Mouse (Mus musculus) liver, embryonic 14.5 days (tissue): Measurements from ENCODE around the gene Elmo1. TPM values are rescaled to one million over a fixed set of nuclear protein-coding genes. Genes with fewer than 3 reads are reported as not detected.

Source experiments
- ATAC-seq: fragments of 200-750 bp; cut with Nextera tagmentation; 2 replicates; pipeline ENCODE4 v1.8.0; 2017; ENCODE audit warnings: moderate number of reproducible peaks, mild to moderate bottlenecking, moderate library complexity; ENCODE audit not compliant: insufficient read depth
- DNase-seq, 3 experiments: peaks; one replicate each; pipeline ENCODE4 v3.0.0-alpha.2; 2012 to 2013; ENCODE audit warnings: low read depth in 3 of 3, low spot score in 3 of 3
- H3K27ac ChIP-seq: fragments of 300-500 bp; sonication (generic); 2 replicates; pipeline ENCODE4 v1.5.1; 2014; ENCODE audit warnings: moderate library complexity, mild to moderate bottlenecking, control low read depth, inconsistent platforms
- H3K27me3 ChIP-seq: fragments of 300-500 bp; sonication (generic); 2 replicates; pipeline ENCODE4 v1.6.1; 2014; ENCODE audit warnings: mild to moderate bottlenecking, low read length, moderate library complexity; ENCODE audit not compliant: control insufficient read depth, insufficient read depth
- H3K36me3 ChIP-seq: fragments of 300-500 bp; sonication (generic); replicated peaks from 2 replicates; pipeline ENCODE4 v1.6.1; 2014; ENCODE audit warnings: low read depth; ENCODE audit not compliant: control insufficient read depth, insufficient read depth
- H3K4me1 ChIP-seq, 2 experiments: fragments of 200-500 bp in 1 of 2; fragments of 300-500 bp in 1 of 2; sonication (generic) in 1 of 2; replicated peaks; 2 replicates each; pipeline ENCODE4 v1.6.1; 2012 to 2014; ENCODE audit warnings: antibody characterized with exemption in 1 of 2, inconsistent platforms in 1 of 2, low read length in 1 of 2; ENCODE audit not compliant: control insufficient read depth in 2 of 2, insufficient read depth in 2 of 2
- H3K4me2 ChIP-seq: fragments of 300-500 bp; sonication (generic); 2 replicates; pipeline ENCODE4 v1.6.1; 2014; ENCODE audit warnings: low read depth, mild to moderate bottlenecking, control low read depth, moderate library complexity
- H3K4me3 ChIP-seq, 2 experiments: fragments of 200-500 bp in 1 of 2; fragments of 300-500 bp in 1 of 2; sonication (generic) in 1 of 2; 2 replicates each; pipeline ENCODE4 v1.5.1; 2012 to 2014; ENCODE audit warnings: low read depth in 2 of 2, low read length in 2 of 2, mild to moderate bottlenecking in 2 of 2, control low read depth in 1 of 2, inconsistent platforms in 1 of 2, moderate library complexity in 1 of 2; ENCODE audit not compliant: insufficient read depth in 1 of 2
- H3K9ac ChIP-seq: fragments of 300-500 bp; sonication (generic); replicated peaks from 2 replicates; pipeline ENCODE4 v1.6.1; 2014; ENCODE audit warnings: mild to moderate bottlenecking, control low read depth, moderate library complexity
- H3K9me3 ChIP-seq: fragments of 300-500 bp; sonication (generic); 2 replicates; pipeline ENCODE4 v1.6.1; 2016; ENCODE audit warnings: low read length, mixed read lengths; ENCODE audit not compliant: control insufficient read depth
- CTCF ChIP-seq: IDR thresholded peaks from 2 replicates; pipeline ENCODE4 v1.5.1; 2016; ENCODE audit warnings: antibody characterized with exemption, low read depth, control low read depth
- EP300 ChIP-seq: IDR thresholded peaks from 2 replicates; pipeline ENCODE4 v1.6.1; 2016; ENCODE audit warnings: antibody characterized with exemption, low read depth
- WGBS: fragments of 180-500 bp; shearing (Covaris S2); extraction: QIAGEN DNeasy Blood & Tissue Kit; methylation state at CpG from one replicate; pipeline ENCODE4 v1.1.7; 2014; ENCODE audit not compliant: insufficient replicate concordance; 5-methylcytosine and 5-hydroxymethylcytosine counted together
- polyA plus RNA-seq, 2 experiments: library from polyadenylated mRNA; depleted of rRNA in 1 of 2; stranded (reverse) in 1 of 2; unstranded in 1 of 2; fragments of >200 nt; fragmentation: Nextera tagmentation in 1 of 2; extraction: Ambion mirVana in 1 of 2; gene quantifications; 2 replicates each; pipeline versions ENCODE4 v1.2.1 to v1.2.3; 2012 to 2014

Gene Elmo1
- polyA plus RNA-seq, 2 experiments = 3.0 to 3.9 TPM

DNA sequence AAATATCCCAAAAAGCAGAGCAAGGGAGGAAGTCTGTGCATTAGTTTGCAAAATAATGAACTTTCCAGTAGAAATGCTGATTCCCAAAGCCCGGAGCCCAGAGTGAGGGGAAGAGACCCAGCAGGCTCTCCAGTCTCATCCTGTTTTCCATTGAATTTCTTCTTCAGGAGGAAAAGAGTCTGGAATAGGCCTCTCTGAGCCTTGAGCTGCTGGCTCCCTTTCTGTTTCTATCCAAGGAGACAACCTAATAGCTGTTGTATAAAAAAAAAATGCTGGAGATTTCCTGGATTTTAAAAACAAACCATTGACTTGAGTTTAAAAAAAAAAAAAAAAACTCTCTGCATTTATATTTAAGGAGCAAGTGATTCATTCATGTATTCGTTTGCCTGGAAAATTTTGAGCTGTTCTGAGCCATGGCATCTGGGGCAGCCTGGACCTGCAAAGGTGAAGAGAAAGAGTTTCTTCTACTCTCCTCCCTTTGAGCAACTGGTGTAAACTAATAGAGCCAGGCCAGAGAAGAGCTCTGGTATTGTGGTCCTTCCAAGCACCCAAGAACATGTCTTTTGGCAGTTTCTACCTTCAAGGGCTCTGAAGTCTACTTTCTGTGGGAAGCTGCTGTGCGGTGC, 84.4 kb downstream of the Elmo1 start:
- Histone ChIP-seq H3K27ac (no peak overlapping the region), H3K4me2 (no peak overlapping the region), H3K4me3 (no peak overlapping the region), H3K9ac (no peak overlapping the region), H3K4me1 (peaks cover 0 to 14% of the 10 kb centered on the region in 2 experiments; a peak in 2 of 4 replicates), H3K9me3 (no peaks in the 10 kb centered on the region), H3K36me3 (no peaks in the 10 kb centered on the region), H3K27me3 (no peaks in the 10 kb centered on the region; the same call in 1 of the 2 replicates)
- TF ChIP-seq EP300 (no peak), CTCF (no peak)
- WGBS = 46% methylated on average over 3 of the region's 3 CpGs
- DNase-seq (no peak), ATAC-seq (no peak)

GRCm38 (mm10) chr13:20180738-20181137, 90.3 kb downstream of the Elmo1 start:
- no peak overlapping the region for H3K9ac ChIP-seq
- peaks cover 5% of the 10 kb centered on the region for H3K27me3 ChIP-seq
- H3K4me1 ChIP-seq = peaks cover 12 to 29% of the 10 kb centered on the region in 2 experiments
- H3K9me3 ChIP-seq = no peaks in the 10 kb centered on the region
- no peak overlapping the region for H3K27ac ChIP-seq
- H3K4me2 ChIP-seq = no peak overlapping the region
- H3K36me3 ChIP-seq = no peaks in the 10 kb centered on the region
- DNase-seq (no peak), ATAC-seq (no peak)
- H3K4me3 ChIP-seq = no peak overlapping the region
- 30% methylated on average over 5 of the region's 5 CpGs for WGBS
- TF ChIP-seq EP300 (no peak), CTCF (no peak)

DNA sequence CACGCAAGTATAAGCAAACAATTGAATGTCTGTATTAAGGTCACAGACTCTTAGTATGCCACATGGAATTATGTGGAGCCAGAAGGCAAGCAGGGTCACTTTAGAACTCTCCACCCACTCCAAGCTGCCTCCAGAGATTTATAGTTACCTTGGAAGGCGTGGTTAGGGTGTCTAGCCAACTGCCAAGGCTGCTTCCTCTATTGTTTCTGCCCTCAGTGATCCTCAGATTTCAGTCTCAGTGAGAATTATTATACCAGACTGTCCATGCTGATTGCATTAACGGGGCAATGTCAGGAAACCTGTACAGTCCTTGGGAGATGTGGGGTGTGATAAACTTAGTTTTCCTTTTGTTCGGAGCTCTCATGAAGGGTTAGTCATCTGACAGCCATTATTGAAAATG, 90.9 kb downstream of the Elmo1 start:
- WGBS = 25% methylated on average over 4 of the region's 4 CpGs
- ATAC-seq (no peak), DNase-seq (no peak)
- Histone ChIP-seq H3K4me1 (peaks cover 12 to 29% of the 10 kb centered on the region in 2 experiments), H3K4me2 (no peak overlapping the region), H3K9ac (no peak overlapping the region), H3K27ac (no peak overlapping the region), H3K27me3 (peaks cover 5% of the 10 kb centered on the region), H3K9me3 (no peaks in the 10 kb centered on the region), H3K36me3 (no peaks in the 10 kb centered on the region), H3K4me3 (no peak overlapping the region)
- TF ChIP-seq EP300 = no peak
- no peak for TF ChIP-seq CTCF

DNA sequence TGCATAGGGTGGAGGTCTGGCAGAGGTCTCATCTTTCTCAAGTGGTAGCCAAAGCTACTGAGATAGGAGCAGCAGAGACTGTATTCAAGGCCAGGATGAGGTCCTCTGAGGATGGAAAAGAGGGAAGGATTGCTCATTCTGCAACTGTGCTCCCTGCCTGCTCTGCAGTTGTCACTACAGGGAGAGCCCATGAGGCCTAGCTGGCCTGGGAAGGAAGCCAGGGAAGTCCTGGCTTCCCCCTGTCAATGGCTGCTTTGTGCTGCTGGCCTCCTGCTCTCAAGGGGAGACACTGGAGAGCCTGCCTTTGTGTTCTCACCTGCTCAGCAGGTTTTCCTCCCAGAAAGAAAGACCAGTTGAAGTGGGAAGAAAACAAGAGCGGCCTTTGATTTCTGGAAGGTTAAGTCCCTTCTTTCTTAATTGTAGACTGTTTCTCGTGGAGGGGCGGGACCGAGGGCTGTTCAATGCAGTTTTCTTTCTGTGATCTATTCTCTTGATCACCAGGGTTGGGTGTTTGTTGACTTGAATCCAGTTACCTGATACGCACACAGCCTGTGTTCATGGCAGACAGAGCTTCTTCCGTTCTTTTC, 91.9 kb downstream of the Elmo1 start:
- TF ChIP-seq EP300 = no peak
- TF ChIP-seq CTCF = no peak
- H3K9ac ChIP-seq = no peak overlapping the region
- H3K36me3 ChIP-seq = no peaks in the 10 kb centered on the region
- H3K4me1 ChIP-seq = peaks cover 12 to 29% of the 10 kb centered on the region in 2 experiments
- H3K4me3 ChIP-seq = no peak overlapping the region
- no peak overlapping the region for H3K27ac ChIP-seq
- DNase-seq (no peak), ATAC-seq (no peak)
- WGBS = 72% methylated on average over 6 of the region's 6 CpGs
- no peaks in the 10 kb centered on the region for H3K9me3 ChIP-seq
- H3K4me2 ChIP-seq = no peak overlapping the region
- H3K27me3 ChIP-seq = peaks cover 5% of the 10 kb centered on the region

DNA sequence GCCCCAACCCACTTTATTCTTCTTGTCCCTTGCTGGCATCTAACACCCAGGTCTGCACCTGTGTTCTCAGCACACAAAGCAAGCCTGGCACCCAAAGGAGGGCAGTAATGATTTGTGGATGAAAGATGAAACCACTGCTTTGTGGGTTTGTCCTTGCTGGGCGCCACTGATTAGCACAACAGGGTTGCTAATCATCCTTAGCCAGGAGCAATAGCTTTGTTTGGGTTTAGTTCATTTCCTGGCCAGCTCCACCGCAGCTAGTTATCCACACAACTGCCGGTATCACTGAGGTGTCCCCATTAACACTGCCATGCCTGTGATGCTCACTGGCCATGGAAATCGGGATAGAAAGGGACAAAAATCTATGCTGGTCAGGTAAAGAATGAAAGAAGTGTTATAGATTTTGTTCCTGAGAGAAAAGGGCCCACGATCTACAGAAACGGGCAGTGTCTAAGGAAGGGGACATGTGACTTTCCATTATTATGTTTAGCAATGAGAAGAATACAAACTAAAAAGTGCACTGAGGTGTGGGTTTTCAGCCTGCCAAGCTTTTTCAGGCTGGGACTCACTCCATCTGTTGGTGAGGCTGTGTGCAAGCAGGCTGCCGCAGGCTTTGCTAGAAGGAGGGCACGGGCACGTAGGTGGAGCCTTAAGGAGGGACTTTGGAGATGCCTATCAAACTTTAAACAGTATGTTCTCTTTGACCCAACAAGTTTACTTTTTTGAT, 93.3 kb downstream of the Elmo1 start:
- H3K27ac ChIP-seq = no peak overlapping the region
- peak; percentile 65 for TF ChIP-seq EP300
- TF ChIP-seq CTCF = peak; percentile 51
- no peak overlapping the region for H3K9ac ChIP-seq
- peak; percentile 51 for ATAC-seq
- H3K4me1 ChIP-seq = peaks cover 12 to 41% of the 10 kb centered on the region in 2 experiments
- WGBS = 6% methylated on average over 9 of the region's 9 CpGs
- H3K27me3 ChIP-seq = peaks cover 5% of the 10 kb centered on the region
- H3K4me2 ChIP-seq = peak overlapping the region; percentile 50
- DNase-seq = peak in 1 of 3 experiments; percentile 42
- no peaks in the 10 kb centered on the region for H3K36me3 ChIP-seq
- no peaks in the 10 kb centered on the region for H3K9me3 ChIP-seq
- no peak overlapping the region for H3K4me3 ChIP-seq
